Mouse (Mus musculus) liver, embryonic 13.5 days (tissue): ENCODE data around the gene Prcc. TPM values are rescaled to one million over a fixed set of nuclear protein-coding genes. Genes with fewer than 3 reads are reported as not detected.

Source experiments
- ATAC-seq: fragments of 200-750 bp; cut with Nextera tagmentation; 2 replicates; pipeline ENCODE4 v1.8.0; 2017; ENCODE audit warnings: low read depth, mild to moderate bottlenecking, moderate number of reproducible peaks, moderate library complexity
- DNase-seq: peaks from one replicate; pipeline ENCODE4 v3.0.0; 2022
- H3K27ac ChIP-seq: fragments of 300-500 bp; sonication (generic); 2 replicates; pipeline ENCODE4 v1.5.1; 2015; ENCODE audit warnings: moderate library complexity, mild to moderate bottlenecking, inconsistent platforms
- H3K27me3 ChIP-seq: fragments of 300-500 bp; sonication (generic); 2 replicates; pipeline ENCODE4 v1.6.1; 2015; ENCODE audit warnings: mild to moderate bottlenecking, inconsistent platforms
- H3K36me3 ChIP-seq: fragments of 300-500 bp; sonication (generic); 2 replicates; pipeline ENCODE4 v1.6.1; 2015; ENCODE audit warnings: mild to moderate bottlenecking, inconsistent platforms
- H3K4me1 ChIP-seq: fragments of 300-500 bp; sonication (generic); replicated peaks from 2 replicates; pipeline ENCODE4 v1.6.1; 2015; ENCODE audit warnings: inconsistent platforms
- H3K4me2 ChIP-seq: fragments of 300-500 bp; sonication (generic); 2 replicates; pipeline ENCODE4 v1.6.1; 2015; ENCODE audit warnings: inconsistent platforms, mild to moderate bottlenecking, moderate library complexity
- H3K4me3 ChIP-seq: fragments of 300-500 bp; sonication (generic); replicated peaks from 2 replicates; pipeline ENCODE4 v1.5.1; 2015; ENCODE audit warnings: mild to moderate bottlenecking, inconsistent platforms
- H3K9ac ChIP-seq: fragments of 300-500 bp; sonication (generic); 2 replicates; pipeline ENCODE4 v1.6.1; 2015; ENCODE audit warnings: mild to moderate bottlenecking, inconsistent platforms
- H3K9me3 ChIP-seq: fragments of 300-500 bp; sonication (generic); replicated peaks from 2 replicates; pipeline ENCODE4 v1.6.1; 2016; ENCODE audit warnings: inconsistent platforms
- WGBS: fragments of 180-500 bp; shearing (Covaris S2); methylation state at CpG from one replicate; pipeline ENCODE4 v1.1.7; 2015; ENCODE audit not compliant: insufficient replicate concordance; 5-methylcytosine and 5-hydroxymethylcytosine counted together
- polyA plus RNA-seq: library from polyadenylated mRNA; unstranded; fragments of >200 nt; fragmentation: Nextera tagmentation; extraction: Ambion mirVana; gene quantifications from 2 replicates; pipeline ENCODE4 v1.2.1, GENCODE M21; 2015

The Prcc gene
- polyA plus RNA-seq, 1 experiment from 2014 or later, result 7.9 TPM

- Histone ChIP-seq H3K9me3 (no peaks in the 10 kb centered on the region), H3K27ac (peak overlapping the region; percentile 83), H3K4me2 (peak overlapping the region; percentile 81), H3K4me3 (peak overlapping the region; percentile 66; the same call in 1 of the 2 replicates), H3K27me3 (no peaks in the 10 kb centered on the region), H3K36me3 (peaks cover 63% of the 10 kb centered on the region), H3K4me1 (peaks cover 39% of the 10 kb centered on the region), H3K9ac (peak overlapping the region; percentile 75)
- WGBS, result 85% methylated on average over 1 of the region's 1 CpGs
- DNase-seq (no peak), ATAC-seq (no peak)
Observed at GRCm38 (mm10) chr3:87918551-87918950, 33.1 kb upstream of the Prcc start.

- Histone ChIP-seq H3K9ac (no peak overlapping the region), H3K4me3 (no peak overlapping the region), H3K27ac (0 out of 2 replicates have a peak overlapping the region, but pooled peaks have one; percentile 10), H3K4me1 (peaks cover 55% of the 10 kb centered on the region), H3K4me2 (no peak overlapping the region), H3K36me3 (peaks cover 60% of the 10 kb centered on the region), H3K9me3 (no peaks in the 10 kb centered on the region), H3K27me3 (no peaks in the 10 kb centered on the region)
- ATAC-seq (no peak), DNase-seq (no peak)
- WGBS, result 91% methylated on average over 1 of the region's 1 CpGs
Observed at GRCm38 (mm10) chr3:87916990-87917389, 31.6 kb upstream of the Prcc start.

- ATAC-seq, result peak; percentile 52
- no peaks in the 10 kb centered on the region for H3K27me3 ChIP-seq
- H3K4me1 ChIP-seq, result peaks cover 70% of the 10 kb centered on the region
- H3K36me3 ChIP-seq, result peaks cover 74% of the 10 kb centered on the region
- peak overlapping the region; percentile 34 for H3K4me2 ChIP-seq
- DNase-seq, result no peak
- H3K4me3 ChIP-seq, result no peak overlapping the region; the same call in 1 of the 2 replicates
- no peaks in the 10 kb centered on the region for H3K9me3 ChIP-seq
- WGBS, result 57% methylated on average over 10 of the region's 10 CpGs
- peak overlapping the region; percentile 77 for H3K27ac ChIP-seq
- peak overlapping the region; percentile 50 for H3K9ac ChIP-seq
Observed at GRCm38 (mm10) chr3:87913891-87914290, 28.5 kb upstream of the Prcc start.

- ATAC-seq, result peak; percentile 1; the same call in 1 of the 2 replicates
- peak overlapping the region; percentile 34 for H3K4me2 ChIP-seq
- H3K27ac ChIP-seq, result peak overlapping the region; percentile 77
Observed at GRCm38 (mm10) chr3:87913491-87913890, 28.1 kb upstream of the Prcc start.

GRCm38 (mm10) chr3:87910573-87911141, 25.2 kb upstream of the Prcc start:
- Histone ChIP-seq H3K9me3 (no peaks in the 10 kb centered on the region), H3K27ac (peak overlapping the region; percentile 95), H3K36me3 (peaks cover 61% of the 10 kb centered on the region), H3K27me3 (no peaks in the 10 kb centered on the region), H3K4me1 (peaks cover 76% of the 10 kb centered on the region), H3K9ac (peak overlapping the region; percentile 100), H3K4me3 (peak overlapping the region; percentile 99), H3K4me2 (peak overlapping the region; percentile 95)
- DNase-seq (peak; percentile 73), ATAC-seq (peak; percentile 10; the same call in 1 of the 2 replicates)
- WGBS, result 13% methylated on average over 12 of the region's 12 CpGs

More at GRCm38 (mm10) chr3:87913491-87913890, 28.1 kb upstream of the Prcc start:
- 75% methylated on average over 7 of the region's 7 CpGs for WGBS
- H3K9ac ChIP-seq, result peak overlapping the region; percentile 50
- H3K4me3 ChIP-seq, result no peak overlapping the region; the same call in 1 of the 2 replicates
- peaks cover 77% of the 10 kb centered on the region for H3K36me3 ChIP-seq
- DNase-seq, result no peak
- no peaks in the 10 kb centered on the region for H3K27me3 ChIP-seq
- H3K9me3 ChIP-seq, result no peaks in the 10 kb centered on the region
- peaks cover 70% of the 10 kb centered on the region for H3K4me1 ChIP-seq

GRCm38 (mm10) chr3:87909874-87910273, 24.5 kb upstream of the Prcc start:
- H3K4me2 ChIP-seq, result peak overlapping the region; percentile 95
- no peaks in the 10 kb centered on the region for H3K27me3 ChIP-seq
- H3K4me3 ChIP-seq, result peak overlapping the region; percentile 99
- DNase-seq (no peak), ATAC-seq (no peak)
- 14% methylated on average over 4 of the region's 4 CpGs for WGBS
- H3K36me3 ChIP-seq, result peaks cover 53% of the 10 kb centered on the region
- H3K27ac ChIP-seq, result peak overlapping the region; percentile 95
- H3K9ac ChIP-seq, result peak overlapping the region; percentile 100
- peaks cover 84% of the 10 kb centered on the region for H3K4me1 ChIP-seq
- H3K9me3 ChIP-seq, result no peaks in the 10 kb centered on the region

GRCm38 (mm10) chr3:87909381-87909780, 24.0 kb upstream of the Prcc start:
- peak overlapping the region; percentile 99 for H3K4me3 ChIP-seq
- peak overlapping the region; percentile 100 for H3K9ac ChIP-seq
- no peaks in the 10 kb centered on the region for H3K27me3 ChIP-seq
- peaks cover 48% of the 10 kb centered on the region for H3K36me3 ChIP-seq
- H3K9me3 ChIP-seq, result no peaks in the 10 kb centered on the region
- ATAC-seq, result no peak
- H3K27ac ChIP-seq, result peak overlapping the region; percentile 95
- 50% methylated on average over 2 of the region's 2 CpGs for WGBS
- peak overlapping the region; percentile 95 for H3K4me2 ChIP-seq
- peaks cover 81% of the 10 kb centered on the region for H3K4me1 ChIP-seq
- no peak for DNase-seq

- Histone ChIP-seq H3K4me1 (peaks cover 74% of the 10 kb centered on the region), H3K4me2 (peak overlapping the region; percentile 95), H3K4me3 (peak overlapping the region; percentile 99), H3K36me3 (peaks cover 33% of the 10 kb centered on the region), H3K9ac (peak overlapping the region; percentile 100), H3K27ac (peak overlapping the region; percentile 95), H3K9me3 (no peaks in the 10 kb centered on the region), H3K27me3 (no peaks in the 10 kb centered on the region)
- 0% methylated on average over 1 of the region's 1 CpGs for WGBS
- no peak for DNase-seq
- no peak for ATAC-seq
Observed at GRCm38 (mm10) chr3:87907906-87908305, 22.5 kb upstream of the Prcc start.

GRCm38 (mm10) chr3:87906981-87907857, 21.8 kb upstream of the Prcc start:
- DNase-seq, result peak; percentile 53
- peak overlapping the region; percentile 99 for H3K4me3 ChIP-seq
- H3K27ac ChIP-seq, result peak overlapping the region; percentile 95
- H3K9me3 ChIP-seq, result no peaks in the 10 kb centered on the region
- peak; percentile 14 for ATAC-seq
- H3K36me3 ChIP-seq, result peaks cover 30% of the 10 kb centered on the region
- WGBS, result under 1% methylated on average over 27 of the region's 27 CpGs
- peak overlapping the region; percentile 95 for H3K4me2 ChIP-seq
- peaks cover 72% of the 10 kb centered on the region for H3K4me1 ChIP-seq
- H3K9ac ChIP-seq, result peak overlapping the region; percentile 100
- no peaks in the 10 kb centered on the region for H3K27me3 ChIP-seq

- peak overlapping the region; percentile 99 for H3K4me3 ChIP-seq
- H3K4me1 ChIP-seq, result peaks cover 72% of the 10 kb centered on the region
- peaks cover 24% of the 10 kb centered on the region for H3K36me3 ChIP-seq
- H3K4me2 ChIP-seq, result peak overlapping the region; percentile 95
- peak overlapping the region; percentile 95 for H3K27ac ChIP-seq
- H3K27me3 ChIP-seq, result no peaks in the 10 kb centered on the region
- no peaks in the 10 kb centered on the region for H3K9me3 ChIP-seq
- ATAC-seq (no peak), DNase-seq (no peak)
- WGBS, result under 1% methylated on average over 46 of the region's 47 CpGs
- H3K9ac ChIP-seq, result peak overlapping the region; percentile 100
Observed at GRCm38 (mm10) chr3:87906601-87906980, 21.2 kb upstream of the Prcc start.

GRCm38 (mm10) chr3:87905880-87906485, 20.6 kb upstream of the Prcc start, which contains the start of gene Hdgf:
TSS of gene Hdgf (plus strand) at chr3:87906321.
- H3K4me3 ChIP-seq, result peak within 1 kb of the TSS; percentile 99

More at GRCm38 (mm10) chr3:87905880-87906485, 20.6 kb upstream of the Prcc start, which contains the start of gene Hdgf:
- WGBS, result under 1% methylated on average over 57 of the region's 57 CpGs
- H3K9ac ChIP-seq, result peak within 1 kb of the TSS; percentile 100
- H3K36me3 ChIP-seq, result peaks cover 19% of the 10 kb centered on the region
- peak; percentile 94 for DNase-seq
- H3K9me3 ChIP-seq, result no peaks in the 10 kb centered on the region
- H3K4me2 ChIP-seq, result peak within 1 kb of the TSS; percentile 95
- ATAC-seq, result peak; percentile 84
- peaks cover 72% of the 10 kb centered on the region for H3K4me1 ChIP-seq
- H3K27me3 ChIP-seq, result no peaks in the 10 kb centered on the region
- H3K27ac ChIP-seq, result peak within 1 kb of the TSS; percentile 95
